Mouse (Mus musculus): ENCODE results near the gene Psmb6.
A peak's percentile ranks its signal among the peaks of the same experiment; 100 is the strongest.

Psmb6 gene

GRCm38 (mm10) chr11:70525184-70525678, at the start of gene Psmb6:
TSS of gene Psmb6 (plus strand) at chr11:70525367.
- peak; percentile 95 for DNase-seq

- no peak for DNase-seq
Observed at GRCm38 (mm10) chr11:70485498-70485897, 39.7 kb upstream of the Psmb6 start.

GRCm38 (mm10) chr11:70487816-70488215, 37.4 kb upstream of the Psmb6 start:
- DNase-seq = no peak

GRCm38 (mm10) chr11:70489138-70489537, 36.0 kb upstream of the Psmb6 start:
- no peak for DNase-seq

GRCm38 (mm10) chr11:70489684-70490083, 35.5 kb upstream of the Psmb6 start:
- DNase-seq = no peak

GRCm38 (mm10) chr11:70499566-70500475, 25.3 kb upstream of the Psmb6 start:
- DNase-seq = peak; percentile 58

GRCm38 (mm10) chr11:70500476-70500812, 24.7 kb upstream of the Psmb6 start:
- DNase-seq = no peak

- no peak for DNase-seq
Observed at GRCm38 (mm10) chr11:70502018-70502417, 23.1 kb upstream of the Psmb6 start.

- no peak for DNase-seq
Observed at GRCm38 (mm10) chr11:70504970-70505369, 20.2 kb upstream of the Psmb6 start, which contains the start of gene Tm4sf5. TSS of gene Tm4sf5 (plus strand) at chr11:70505244.

GRCm38 (mm10) chr11:70506385-70506784, 18.8 kb upstream of the Psmb6 start:
- DNase-seq = peak; percentile 59

- no peak for DNase-seq
Observed at GRCm38 (mm10) chr11:70506962-70507515, 18.1 kb upstream of the Psmb6 start.

GRCm38 (mm10) chr11:70509753-70510564, 15.2 kb upstream of the Psmb6 start:
- DNase-seq = peak; percentile 41

- no peak for DNase-seq
Observed at GRCm38 (mm10) chr11:70511242-70511641, 13.9 kb upstream of the Psmb6 start.

GRCm38 (mm10) chr11:70511825-70512224, 13.3 kb upstream of the Psmb6 start:
- DNase-seq = no peak

- no peak for DNase-seq
Observed at GRCm38 (mm10) chr11:70512709-70513342, 12.3 kb upstream of the Psmb6 start.

- DNase-seq = no peak
Observed at GRCm38 (mm10) chr11:70513520-70513919, 11.6 kb upstream of the Psmb6 start.

- no peak for DNase-seq
Observed at GRCm38 (mm10) chr11:70514288-70514687, 10.9 kb upstream of the Psmb6 start, which contains the start of gene Vmo1. TSS of gene Vmo1 (minus strand) at chr11:70514616.

GRCm38 (mm10) chr11:70516352-70516751, 8.8 kb upstream of the Psmb6 start:
- DNase-seq = no peak

- DNase-seq = no peak
Observed at GRCm38 (mm10) chr11:70518436-70518835, 6.7 kb upstream of the Psmb6 start.

GRCm38 (mm10) chr11:70518923-70519322, 6.2 kb upstream of the Psmb6 start, which contains the start of gene Gltpd2:
TSS of gene Gltpd2 (plus strand) at chr11:70519196.
- DNase-seq = no peak

- DNase-seq = no peak
Observed at GRCm38 (mm10) chr11:70520178-70520769, 4.9 kb upstream of the Psmb6 start.

Measured in kidney, adult 11 months (tissue).